Mouse (Mus musculus): ENCODE measurements around the gene Ets1.

- TF ChIP-seq GATA1 (IDR thresholded peaks at IDR 0.05; ENCODE audit: borderline replicate concordance, low read length) (no peak), FLI1 (IDR thresholded peaks at IDR 0.05; ENCODE audit: low read length) (no peak)
Measured at GRCm38 (mm10) chr9:32615461-32615860, 20.6 kb upstream of the Ets1 start.
